Mouse (Mus musculus) adrenal gland (tissue): ENCODE measurements around the gene Zbtb24.

Experiments
- intact Hi-C: fragments of 180-260 bp; cut with DNase I; formaldehyde crosslinking; loops from one replicate; pipeline ENCODE4 v1.15.1; 2025

Gene Zbtb24

DNA sequence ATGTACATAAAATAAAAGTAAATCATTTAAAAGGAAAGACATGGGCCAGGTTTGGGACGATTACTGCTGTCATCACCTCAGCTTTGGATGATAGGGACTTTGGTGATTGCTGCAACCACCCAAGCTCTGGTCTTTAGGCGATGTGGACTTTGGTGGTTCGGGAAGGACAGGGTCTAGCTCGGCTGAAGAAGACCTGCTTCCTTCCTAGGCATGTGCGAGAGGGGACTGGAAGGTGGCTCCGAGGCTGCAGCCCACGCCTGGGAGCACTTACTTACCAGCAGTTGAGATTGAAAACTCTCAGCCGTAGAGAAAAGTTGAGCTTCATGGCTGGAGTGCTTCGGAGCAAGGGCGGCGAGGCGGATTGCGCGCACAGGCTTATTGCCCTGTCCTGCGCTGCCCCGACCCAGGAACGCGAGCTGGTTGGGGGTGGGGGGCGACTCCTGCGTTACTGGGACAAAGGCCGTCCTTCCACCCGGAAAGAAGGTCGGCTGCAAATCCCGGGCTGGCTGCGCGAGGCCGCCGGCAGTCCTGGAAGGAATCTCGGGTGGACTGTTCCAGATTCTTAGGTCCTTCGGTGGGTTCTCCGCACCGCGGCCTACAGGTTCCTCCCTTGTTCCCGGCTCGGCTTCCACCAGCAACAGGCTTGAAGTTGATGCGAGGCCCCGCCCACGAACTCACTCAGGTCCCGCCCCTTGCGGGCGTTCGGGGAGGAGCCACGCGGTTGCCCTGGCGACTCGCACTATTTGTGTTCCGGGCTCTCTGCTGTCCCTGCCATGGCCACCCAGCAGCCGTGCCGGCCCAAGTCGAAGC lies 39.7 kb downstream of the Zbtb24 start, which contains the start of the genes Smpd2 and Ppil6:
Gene Smpd2 (minus strand): TSS at position 662 of the 810 bp plus-strand sequence.
Gene Ppil6 (plus strand): TSS at position 732 of the 810 bp plus-strand sequence.
- intact Hi-C loops: no loop called here

DNA sequence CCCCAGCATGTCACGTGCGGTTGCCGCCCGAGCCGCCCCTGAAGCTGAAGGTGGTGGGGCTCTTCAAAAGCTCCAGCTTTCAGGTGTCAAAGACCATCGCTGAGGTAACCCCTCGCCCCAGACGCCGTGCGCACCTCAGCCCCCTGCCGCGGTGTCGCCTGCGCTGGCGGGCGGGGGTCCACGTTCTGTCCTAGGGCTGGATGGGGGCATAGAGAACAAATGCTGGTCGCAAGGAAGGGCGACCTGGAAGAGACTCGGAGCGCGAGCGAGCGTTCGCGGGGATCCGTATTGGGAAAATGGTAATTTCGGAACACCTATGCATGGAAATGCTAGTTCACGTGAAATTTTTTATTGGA lies 40.3 kb downstream of the Zbtb24 start:
- intact Hi-C loops: no loop called here

DNA sequence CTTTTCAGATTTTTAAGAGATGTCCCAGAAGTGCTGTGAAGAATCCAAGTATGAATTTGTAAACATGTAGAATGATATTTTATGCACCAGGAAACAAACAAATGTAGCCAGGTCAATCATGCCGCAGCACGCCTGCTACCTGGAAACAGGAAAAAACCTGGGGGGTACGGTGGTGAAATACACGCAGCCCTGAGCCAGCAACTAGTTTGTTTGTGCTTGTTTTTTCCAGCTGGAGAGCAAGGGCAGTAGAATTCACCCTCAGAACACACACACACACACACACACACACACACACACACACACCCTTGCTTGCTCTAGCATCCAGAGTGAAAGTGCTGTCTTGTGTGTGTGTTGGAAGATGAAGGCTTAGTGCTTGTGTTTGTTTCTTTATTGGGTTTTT lies 40.9 kb downstream of the Zbtb24 start:
- intact Hi-C loops: no loop called here

DNA sequence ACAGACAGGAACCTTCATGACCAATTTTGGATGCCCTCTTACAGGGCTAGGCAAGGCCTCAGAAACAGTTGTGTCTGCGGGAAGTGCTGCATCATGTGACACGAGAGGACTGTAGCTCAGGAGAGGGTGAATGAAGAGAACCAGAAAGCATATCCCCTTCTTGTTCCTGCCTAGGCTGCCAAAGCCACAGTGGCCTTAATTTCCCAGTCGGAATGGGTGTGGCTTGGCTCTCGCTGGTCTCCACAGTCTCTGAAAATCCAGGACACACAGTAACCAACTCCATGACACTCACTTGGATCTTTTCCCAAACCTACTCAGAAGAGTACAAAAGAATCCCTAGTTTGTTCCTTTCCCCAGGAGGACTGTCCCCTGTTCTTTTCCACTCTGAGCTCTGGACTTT lies 50.8 kb downstream of the Zbtb24 start:
- intact Hi-C loops: loop anchor here (10.0 kb wide), 2 partner anchors 66 to 196 kb away; partner anchors contain the start of genes Ak9 and Fig4

DNA sequence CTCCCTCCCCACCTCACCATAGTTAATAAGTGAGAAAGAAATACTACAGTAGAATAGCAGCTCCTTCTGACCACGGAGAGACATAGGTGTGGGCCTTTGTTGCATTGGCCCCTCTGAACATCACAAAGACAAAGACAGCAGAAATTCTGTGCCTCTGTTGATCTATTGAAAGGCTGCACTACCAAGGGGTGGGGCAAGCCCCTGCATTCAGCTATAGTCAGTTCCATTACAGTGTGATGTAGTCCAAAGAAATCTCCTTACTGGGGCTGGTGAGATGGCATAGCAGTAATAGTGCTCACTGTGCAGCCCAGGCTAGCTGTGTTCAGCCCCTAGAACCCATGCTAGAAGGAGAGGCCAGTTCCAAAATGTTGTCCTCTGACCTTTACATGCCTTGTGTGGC lies 54.8 kb downstream of the Zbtb24 start:
- intact Hi-C loops: loop anchor here (10.0 kb wide), 2 partner anchors 70 to 200 kb away; partner anchors contain the start of genes Ak9 and Fig4

DNA sequence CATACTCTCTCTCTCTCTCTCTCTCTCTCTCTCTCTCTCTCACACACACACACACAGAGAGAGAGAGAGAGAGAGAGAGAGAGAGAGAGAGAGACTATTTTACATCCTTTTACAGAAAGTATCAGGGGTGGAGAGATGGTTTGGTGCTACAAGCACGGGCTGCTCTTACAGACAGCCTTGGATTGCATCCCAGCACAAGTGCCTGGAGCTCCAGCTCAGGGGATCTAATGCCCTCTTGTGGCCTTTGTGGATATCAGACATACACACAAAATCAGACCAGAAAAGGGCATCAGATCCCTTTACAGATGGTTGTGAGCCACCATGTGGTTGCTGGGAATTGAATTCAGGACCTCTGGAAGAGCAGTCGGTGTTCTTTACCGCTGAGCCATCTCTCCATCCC lies 55.3 kb downstream of the Zbtb24 start:
- intact Hi-C loops: loop anchor here (10.0 kb wide), 2 partner anchors 71 to 201 kb away; partner anchors contain the start of genes Ak9 and Fig4

DNA sequence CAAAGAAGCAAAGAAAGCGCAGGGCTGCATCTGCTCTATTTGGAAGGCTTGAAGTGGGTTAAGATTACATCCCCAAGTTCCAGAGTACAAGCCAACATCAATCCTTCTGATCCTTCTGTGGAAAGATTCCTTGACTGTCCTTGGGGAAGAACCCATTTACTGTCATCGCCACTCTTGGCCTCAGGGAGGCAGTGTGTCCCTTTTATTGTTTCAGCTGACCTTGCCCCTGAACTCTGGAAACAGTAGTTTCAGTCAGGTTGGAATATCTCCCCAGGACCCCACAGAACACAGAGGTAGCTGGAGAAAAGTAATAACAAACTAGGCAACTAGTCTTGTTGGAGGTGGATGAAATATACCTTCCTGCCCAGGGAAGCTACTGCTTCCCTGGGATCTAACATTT lies 59.0 kb downstream of the Zbtb24 start:
- intact Hi-C loops: loop anchor here (2.0 to 10.0 kb wide), 3 partner anchors 74 to 204 kb away; partner anchors contain the start of genes Ak9 and Fig4

DNA sequence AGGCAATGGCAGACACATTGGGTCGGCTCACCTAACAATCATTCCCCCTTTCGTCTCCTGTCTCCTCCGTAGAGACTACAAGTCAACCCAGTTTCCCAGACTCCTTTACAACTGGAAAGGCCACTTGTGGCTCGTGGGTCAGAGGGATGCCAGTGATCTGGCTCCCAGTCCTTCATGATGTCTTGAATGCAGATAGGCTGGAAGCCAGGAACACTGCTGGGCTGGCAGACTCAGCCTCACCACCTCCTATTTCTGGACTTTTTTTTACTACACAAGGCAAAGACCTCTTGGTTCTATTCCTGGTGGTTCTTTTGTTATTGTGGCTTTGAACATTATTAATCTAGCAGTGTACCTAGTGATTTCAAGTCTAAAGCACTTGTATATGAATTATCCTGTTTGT lies 64.1 kb downstream of the Zbtb24 start:
- intact Hi-C loops: loop anchor here (10.0 kb wide), 1 partner anchor 780 kb away; no protein-coding TSS in a partner anchor

DNA sequence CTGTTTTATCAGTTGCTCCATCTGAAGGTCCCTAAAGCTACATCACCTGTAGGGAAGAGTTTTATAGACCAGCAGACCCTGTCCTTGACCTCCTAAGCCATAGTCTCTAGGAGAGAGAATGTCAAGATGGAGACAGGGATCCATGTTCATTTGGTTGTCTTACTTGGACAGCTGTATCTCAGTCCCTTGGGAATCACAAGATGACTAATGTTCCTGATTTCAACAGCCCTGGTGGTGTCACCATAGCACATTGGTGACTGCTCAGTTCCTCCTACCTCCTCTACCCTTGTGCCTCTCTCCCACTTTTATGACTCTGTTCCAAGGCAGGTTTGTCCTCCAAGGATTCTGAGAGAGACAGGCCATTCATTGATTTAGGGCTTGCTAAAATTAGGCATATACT lies 64.7 kb downstream of the Zbtb24 start:
- intact Hi-C loops: loop anchor here (10.0 kb wide), 1 partner anchor 780 kb away; no protein-coding TSS in a partner anchor
